Mouse (Mus musculus): ENCODE data around the gene Dnajb6. TPM values are rescaled to one million over a fixed set of nuclear protein-coding genes. Genes with fewer than 3 reads are reported as not detected.
A peak's percentile ranks its signal among the peaks of the same experiment; 100 is the strongest.

Gene Dnajb6
- polyA plus RNA-seq, 1 experiment from 2014 or later = 86.4 TPM

- peak overlapping the region; percentile 97 for H3K27ac ChIP-seq (replicated peaks)
- H3K36me3 ChIP-seq = no peaks in the 10 kb centered on the region
- peak overlapping the region; percentile 81 for H3K4me2 ChIP-seq
- 50% methylated on average over 6 of the region's 6 CpGs for WGBS
- peak overlapping the region; percentile 94 for H3K9ac ChIP-seq
- H3K9me3 ChIP-seq = no peaks in the 10 kb centered on the region
- H3K4me3 ChIP-seq = peak overlapping the region; percentile 81
- peaks cover 34% of the 10 kb centered on the region for H3K4me1 ChIP-seq
- H3K27me3 ChIP-seq (replicated peaks) = no peaks in the 10 kb centered on the region
- no peak for ATAC-seq (ENCODE audit: extremely low read depth, insufficient number of reproducible peaks, low FRiP score, low TSS enrichment)
These were observed 517 bp upstream of the Dnajb6 start for GRCm38 (mm10) chr5:29734831-29735510.

DNA sequence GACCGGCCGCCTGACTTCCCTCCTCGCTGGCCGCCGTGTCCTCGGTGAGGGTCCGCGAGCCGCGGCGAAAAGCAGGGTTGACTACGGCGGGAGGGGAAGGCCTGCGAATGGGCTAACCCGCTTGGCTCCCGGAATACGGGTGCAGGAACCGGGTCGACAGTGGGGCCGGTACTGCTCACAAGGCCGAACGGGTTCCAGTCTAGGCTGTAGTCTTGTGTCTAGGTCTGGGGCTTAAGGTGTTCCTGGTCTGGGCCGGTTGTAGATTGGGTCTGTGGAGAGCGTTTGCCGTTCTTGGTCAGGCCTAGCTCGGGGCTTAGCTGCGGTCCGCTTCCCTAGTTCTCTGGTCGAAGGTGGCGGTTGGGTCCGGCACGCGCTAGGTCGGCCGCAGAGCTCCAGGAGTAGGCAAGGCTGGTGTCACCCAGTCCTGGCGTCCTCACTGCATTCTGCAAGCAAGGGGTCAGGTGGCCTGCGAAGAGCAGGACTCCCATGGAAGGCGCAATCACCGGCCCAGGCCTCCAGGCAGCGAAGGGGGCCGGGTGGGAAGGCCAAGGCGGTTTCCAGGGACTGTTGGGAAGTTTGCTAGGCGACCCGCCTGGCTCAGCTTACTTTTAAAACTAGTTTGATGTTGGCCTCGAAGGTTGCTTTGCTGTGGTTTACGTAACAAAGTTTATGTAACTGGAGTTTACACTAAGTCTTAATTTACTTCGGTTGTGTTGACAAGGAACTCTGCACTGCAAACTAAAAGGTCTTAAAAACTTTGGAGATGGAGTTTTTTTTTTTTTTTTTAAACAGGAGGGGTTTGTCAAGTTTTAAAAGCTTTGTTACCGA lies 799 bp downstream of the Dnajb6 start:
- Histone ChIP-seq H3K9me3 (no peaks in the 10 kb centered on the region), H3K4me3 (peak overlapping the region; percentile 81), H3K9ac (peak overlapping the region; percentile 94), H3K27me3 (replicated peaks) (no peaks in the 10 kb centered on the region), H3K4me1 (peaks cover 48% of the 10 kb centered on the region), H3K36me3 (no peaks in the 10 kb centered on the region), H3K27ac (replicated peaks) (peak overlapping the region; percentile 97), H3K4me2 (peak overlapping the region; percentile 81)
- peak; percentile 54 for ATAC-seq (ENCODE audit: extremely low read depth, insufficient number of reproducible peaks, low FRiP score, low TSS enrichment)
- WGBS = 1% methylated on average over 48 of the region's 48 CpGs

DNA sequence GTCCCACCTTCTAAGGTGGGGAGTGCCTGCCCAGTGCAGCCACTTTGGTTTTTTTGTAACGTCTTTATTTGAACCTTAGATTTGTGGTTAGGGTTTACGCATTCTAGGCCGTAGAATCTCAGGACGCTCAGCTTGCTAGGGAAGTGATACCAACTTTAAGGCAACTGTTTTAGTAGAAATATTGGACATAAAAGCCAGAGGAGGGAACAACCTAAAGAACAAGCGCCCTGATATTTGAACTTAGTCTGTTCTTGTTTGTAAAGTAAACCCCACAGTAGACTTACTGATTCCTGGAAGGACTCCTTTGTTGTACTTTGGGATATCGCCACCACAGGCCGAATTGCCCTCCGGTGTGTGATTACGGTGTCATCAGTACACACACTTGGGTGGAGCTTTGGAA lies 1.5 kb downstream of the Dnajb6 start:
- no peak for ATAC-seq (ENCODE audit: extremely low read depth, insufficient number of reproducible peaks, low FRiP score, low TSS enrichment)
- Histone ChIP-seq H3K9ac (peak overlapping the region; percentile 94), H3K4me2 (peak overlapping the region; percentile 81), H3K9me3 (no peaks in the 10 kb centered on the region), H3K4me1 (peaks cover 51% of the 10 kb centered on the region), H3K27me3 (replicated peaks) (no peaks in the 10 kb centered on the region), H3K27ac (replicated peaks) (no peak overlapping the region), H3K4me3 (peak overlapping the region; percentile 81), H3K36me3 (peaks cover under 1% of the 10 kb centered on the region)
- WGBS = 51% methylated on average over 9 of the region's 9 CpGs

- ATAC-seq (ENCODE audit: extremely low read depth, insufficient number of reproducible peaks, low FRiP score, low TSS enrichment) = no peak
- 86% methylated on average over 5 of the region's 5 CpGs for WGBS
These were observed 2.0 kb downstream of the Dnajb6 start for GRCm38 (mm10) chr5:29737471-29737870.

GRCm38 (mm10) chr5:29738076-29738475 lies 2.6 kb downstream of the Dnajb6 start:
- H3K4me2 ChIP-seq = no peak overlapping the region
- H3K9ac ChIP-seq = no peak overlapping the region
- 84% methylated on average over 4 of the region's 4 CpGs for WGBS
- no peak overlapping the region; the same call in 1 of the 2 replicates for H3K4me3 ChIP-seq
- H3K36me3 ChIP-seq = peaks cover 11% of the 10 kb centered on the region
- H3K27ac ChIP-seq (replicated peaks) = no peak overlapping the region
- H3K9me3 ChIP-seq = no peaks in the 10 kb centered on the region
- peaks cover 51% of the 10 kb centered on the region for H3K4me1 ChIP-seq
- H3K27me3 ChIP-seq (replicated peaks) = no peaks in the 10 kb centered on the region
- ATAC-seq (ENCODE audit: extremely low read depth, insufficient number of reproducible peaks, low FRiP score, low TSS enrichment) = no peak

More at GRCm38 (mm10) chr5:29737471-29737870, 2.0 kb downstream of the Dnajb6 start:
- no peaks in the 10 kb centered on the region for H3K27me3 ChIP-seq (replicated peaks)
- peak overlapping the region; percentile 81 for H3K4me3 ChIP-seq
- H3K36me3 ChIP-seq = peaks cover 6% of the 10 kb centered on the region
- H3K4me1 ChIP-seq = peaks cover 51% of the 10 kb centered on the region
- H3K27ac ChIP-seq (replicated peaks) = no peak overlapping the region
- no peaks in the 10 kb centered on the region for H3K9me3 ChIP-seq
- peak overlapping the region; percentile 94 for H3K9ac ChIP-seq
- peak overlapping the region; percentile 81 for H3K4me2 ChIP-seq

GRCm38 (mm10) chr5:29740651-29741050 lies 5.2 kb downstream of the Dnajb6 start:
- peaks cover 11% of the 10 kb centered on the region for H3K36me3 ChIP-seq
- no peak for ATAC-seq (ENCODE audit: extremely low read depth, insufficient number of reproducible peaks, low FRiP score, low TSS enrichment)
- H3K27ac ChIP-seq (replicated peaks) = 0 out of 2 replicates have a peak overlapping the region, but pooled peaks have one; percentile 20
- H3K4me1 ChIP-seq = peaks cover 45% of the 10 kb centered on the region
- 56% methylated on average over 1 of the region's 1 CpGs for WGBS
- H3K4me2 ChIP-seq = no peak overlapping the region
- no peak overlapping the region for H3K4me3 ChIP-seq
- no peaks in the 10 kb centered on the region for H3K9me3 ChIP-seq
- 0 out of 2 replicates have a peak overlapping the region, but pooled peaks have one; percentile 47 for H3K9ac ChIP-seq
- no peaks in the 10 kb centered on the region for H3K27me3 ChIP-seq (replicated peaks)

DNA sequence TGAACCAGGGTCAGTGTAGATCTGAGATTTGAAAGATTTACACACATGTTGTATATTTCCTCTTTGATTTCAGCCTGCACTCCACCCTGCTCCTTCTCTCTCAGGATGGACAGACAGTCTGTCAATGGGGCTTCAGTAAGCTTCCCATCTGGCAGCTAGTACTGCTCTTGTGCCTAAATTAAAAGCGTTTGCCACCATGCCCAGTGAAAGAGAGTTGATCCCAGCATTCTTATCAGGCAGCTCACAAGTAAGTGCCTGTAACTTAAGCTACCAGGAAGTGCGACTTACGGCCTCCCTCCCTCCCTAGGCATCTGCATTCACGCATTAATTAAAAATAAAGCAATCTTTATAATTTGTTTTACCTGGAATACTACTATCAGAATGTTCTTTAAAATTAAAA lies 5.6 kb downstream of the Dnajb6 start:
- Histone ChIP-seq H3K27ac (replicated peaks) (0 out of 2 replicates have a peak overlapping the region, but pooled peaks have one; percentile 20), H3K27me3 (replicated peaks) (no peaks in the 10 kb centered on the region), H3K9ac (0 out of 2 replicates have a peak overlapping the region, but pooled peaks have one; percentile 47), H3K4me3 (no peak overlapping the region), H3K36me3 (peaks cover 11% of the 10 kb centered on the region), H3K4me2 (no peak overlapping the region), H3K9me3 (no peaks in the 10 kb centered on the region), H3K4me1 (peaks cover 45% of the 10 kb centered on the region)
- no peak for ATAC-seq (ENCODE audit: extremely low read depth, insufficient number of reproducible peaks, low FRiP score, low TSS enrichment)
- WGBS = 41% methylated on average over 4 of the region's 4 CpGs

GRCm38 (mm10) chr5:29747661-29748060 lies 12.2 kb downstream of the Dnajb6 start:
- no peaks in the 10 kb centered on the region for H3K4me1 ChIP-seq
- H3K4me2 ChIP-seq = no peak overlapping the region
- H3K27me3 ChIP-seq (replicated peaks) = no peaks in the 10 kb centered on the region
- no peak overlapping the region for H3K4me3 ChIP-seq
- 98% methylated on average over 2 of the region's 2 CpGs for WGBS
- H3K9ac ChIP-seq = no peak overlapping the region
- no peaks in the 10 kb centered on the region for H3K9me3 ChIP-seq
- H3K36me3 ChIP-seq = peaks cover 43% of the 10 kb centered on the region
- no peak for ATAC-seq (ENCODE audit: extremely low read depth, insufficient number of reproducible peaks, low FRiP score, low TSS enrichment)
- H3K27ac ChIP-seq (replicated peaks) = no peak overlapping the region

DNA sequence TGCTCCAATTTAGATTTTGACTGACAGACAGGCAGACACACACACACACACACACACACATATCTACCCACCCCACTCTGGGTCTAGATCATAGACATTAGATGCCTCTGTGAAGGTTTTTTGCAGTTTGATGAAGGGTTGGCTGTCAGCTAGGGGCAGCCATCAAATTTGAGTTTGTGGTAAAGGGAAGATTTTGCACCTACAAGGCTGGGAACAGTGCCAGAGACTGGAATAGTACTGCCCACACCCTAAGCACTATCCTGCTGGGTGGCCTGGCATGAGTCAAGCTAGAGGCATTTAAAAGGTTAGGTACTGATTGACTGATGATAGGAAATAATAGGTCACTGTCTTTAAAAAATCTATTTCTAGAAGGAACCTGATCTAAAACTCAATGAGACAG lies 15.8 kb downstream of the Dnajb6 start:
- Histone ChIP-seq H3K9ac (no peak overlapping the region), H3K4me2 (no peak overlapping the region), H3K9me3 (no peaks in the 10 kb centered on the region), H3K4me3 (no peak overlapping the region), H3K4me1 (no peaks in the 10 kb centered on the region), H3K27me3 (replicated peaks) (no peaks in the 10 kb centered on the region), H3K27ac (replicated peaks) (no peak overlapping the region), H3K36me3 (peaks cover 75% of the 10 kb centered on the region)
- no peak for ATAC-seq (ENCODE audit: extremely low read depth, insufficient number of reproducible peaks, low FRiP score, low TSS enrichment)

DNA sequence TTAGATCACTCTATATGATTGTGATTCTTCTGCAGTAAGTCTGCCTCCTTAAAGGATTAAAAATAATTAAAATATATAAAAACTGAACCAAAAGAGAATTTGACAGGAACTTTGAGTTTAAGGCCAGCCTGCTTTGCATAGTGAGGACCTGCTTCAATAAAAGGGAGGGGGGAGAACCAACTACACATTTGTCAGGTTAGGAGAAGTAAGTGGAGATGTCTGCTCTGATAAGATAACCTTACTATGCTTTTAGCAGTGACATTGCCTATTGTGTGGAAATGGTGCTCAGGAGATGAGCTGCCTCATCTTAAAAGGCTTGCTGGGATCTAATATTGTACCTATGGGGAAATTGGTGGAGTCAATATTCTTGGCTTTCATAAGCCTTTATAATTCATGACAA lies 17.4 kb downstream of the Dnajb6 start:
- Histone ChIP-seq H3K4me3 (no peak overlapping the region), H3K36me3 (peaks cover 91% of the 10 kb centered on the region), H3K9me3 (no peaks in the 10 kb centered on the region), H3K27me3 (replicated peaks) (no peaks in the 10 kb centered on the region), H3K4me2 (no peak overlapping the region), H3K27ac (replicated peaks) (no peak overlapping the region), H3K9ac (no peak overlapping the region), H3K4me1 (no peaks in the 10 kb centered on the region)
- no peak for ATAC-seq (ENCODE audit: extremely low read depth, insufficient number of reproducible peaks, low FRiP score, low TSS enrichment)

DNA sequence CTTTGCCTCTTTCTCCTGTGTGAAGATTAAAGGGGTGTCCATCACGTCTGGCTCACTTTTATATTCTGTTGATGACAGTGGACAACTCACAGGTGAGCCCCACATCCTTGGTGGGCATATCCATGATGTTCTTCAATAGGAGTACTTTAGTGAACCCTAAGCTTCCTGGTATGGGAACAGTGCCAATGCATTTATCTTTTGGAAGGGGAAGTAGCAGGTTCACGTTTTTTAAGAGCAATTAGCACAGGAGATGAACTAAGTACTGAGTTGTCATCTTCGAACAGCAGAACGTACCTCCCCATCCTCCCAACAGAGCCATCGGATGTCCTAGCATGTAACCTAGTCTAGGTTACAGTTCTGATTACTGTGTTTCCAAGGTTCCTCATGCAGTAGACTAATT lies 23.8 kb downstream of the Dnajb6 start:
- no peaks in the 10 kb centered on the region for H3K9me3 ChIP-seq
- H3K27me3 ChIP-seq (replicated peaks) = no peaks in the 10 kb centered on the region
- H3K27ac ChIP-seq (replicated peaks) = no peak overlapping the region
- H3K36me3 ChIP-seq = peaks cover 86% of the 10 kb centered on the region
- 0 out of 2 replicates have a peak, but pooled peaks cover 8% of the 10 kb centered on the region for H3K4me1 ChIP-seq
- ATAC-seq (ENCODE audit: extremely low read depth, insufficient number of reproducible peaks, low FRiP score, low TSS enrichment) = no peak
- no peak overlapping the region for H3K9ac ChIP-seq
- no peak overlapping the region for H3K4me3 ChIP-seq
- no peak overlapping the region for H3K4me2 ChIP-seq
- WGBS = 82% methylated on average over 5 of the region's 5 CpGs

All from heart, embryonic 13.5 days (tissue).